Mouse (Mus musculus): ENCODE measurements around the gene Atad3a.

GRCm38 (mm10) chr4:155694111-155694481 is 66.8 kb downstream of the Atad3a start, which contains the start of gene Fndc10:
- TF ChIP-seq POLR2A (IDR thresholded peaks at IDR 0.05; ENCODE audit: low read depth, low read length) (no peak), CTCF (IDR thresholded peaks at IDR 0.05; ENCODE audit: extremely low read depth, insufficient read depth, insufficient read length, insufficient replicate concordance) (no peak)

All from spleen, adult 2 months (tissue).